Mouse (Mus musculus): ENCODE measurements around the gene Meis2. TPM values are rescaled to one million over a fixed set of nuclear protein-coding genes. Genes with fewer than 3 reads are reported as not detected.

Meis2 gene
- polyA plus RNA-seq, 1 experiment from 2014 or later, result 79.0 TPM

DNA sequence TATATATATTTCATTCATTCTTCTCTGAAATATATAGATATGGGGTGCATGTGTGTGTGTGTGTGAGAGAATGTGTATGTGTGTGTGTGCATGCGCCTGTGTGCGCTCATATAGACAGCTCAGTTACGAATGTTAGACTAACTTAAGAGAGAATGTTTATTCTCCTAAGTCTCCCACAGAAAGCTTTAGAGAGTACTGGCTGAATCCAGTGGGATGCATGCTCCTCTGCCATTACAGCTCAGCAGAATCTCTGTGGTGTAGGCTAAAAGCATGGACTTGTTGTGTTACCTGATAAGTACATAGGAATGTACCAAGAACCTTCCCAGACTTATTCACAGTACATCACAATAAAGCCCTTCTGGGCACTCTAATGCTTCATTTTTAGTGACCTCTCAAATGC lies 55.6 kb downstream of the Meis2 start:
- Histone ChIP-seq H3K4me2 (replicated peaks) (no peak overlapping the region), H3K4me3 (replicated peaks) (no peak overlapping the region), H3K9me3 (no peaks in the 10 kb centered on the region), H3K36me3 (no peaks in the 10 kb centered on the region), H3K27ac (peak overlapping the region; percentile 87), H3K9ac (replicated peaks) (no peak overlapping the region), H3K27me3 (peaks cover 44% of the 10 kb centered on the region), H3K4me1 (replicated peaks) (peaks cover 32% of the 10 kb centered on the region)
- WGBS, result 61% methylated on average over 3 of the region's 3 CpGs
- ATAC-seq, result no peak

GRCm38 (mm10) chr2:116009097-116009970 lies 56.3 kb downstream of the Meis2 start:
- Histone ChIP-seq H3K27me3 (peaks cover 52% of the 10 kb centered on the region), H3K9me3 (no peaks in the 10 kb centered on the region), H3K27ac (peak overlapping the region; percentile 87), H3K36me3 (no peaks in the 10 kb centered on the region), H3K4me2 (replicated peaks) (peak overlapping the region; percentile 55), H3K4me1 (replicated peaks) (peaks cover 38% of the 10 kb centered on the region), H3K9ac (replicated peaks) (peak overlapping the region; percentile 63), H3K4me3 (replicated peaks) (peak overlapping the region; percentile 33)
- peak; percentile 96 for ATAC-seq
- WGBS, result 2% methylated on average over 20 of the region's 20 CpGs

GRCm38 (mm10) chr2:116002354-116002753 lies 63.3 kb downstream of the Meis2 start:
- Histone ChIP-seq H3K36me3 (no peaks in the 10 kb centered on the region), H3K4me2 (replicated peaks) (no peak overlapping the region), H3K27me3 (peaks cover 42% of the 10 kb centered on the region), H3K27ac (no peak overlapping the region), H3K4me1 (replicated peaks) (peaks cover 50% of the 10 kb centered on the region), H3K9ac (replicated peaks) (no peak overlapping the region), H3K9me3 (no peaks in the 10 kb centered on the region), H3K4me3 (replicated peaks) (no peak overlapping the region)
- peak; percentile 61; the same call in 1 of the 2 replicates for ATAC-seq
- 70% methylated on average over 6 of the region's 6 CpGs for WGBS

DNA sequence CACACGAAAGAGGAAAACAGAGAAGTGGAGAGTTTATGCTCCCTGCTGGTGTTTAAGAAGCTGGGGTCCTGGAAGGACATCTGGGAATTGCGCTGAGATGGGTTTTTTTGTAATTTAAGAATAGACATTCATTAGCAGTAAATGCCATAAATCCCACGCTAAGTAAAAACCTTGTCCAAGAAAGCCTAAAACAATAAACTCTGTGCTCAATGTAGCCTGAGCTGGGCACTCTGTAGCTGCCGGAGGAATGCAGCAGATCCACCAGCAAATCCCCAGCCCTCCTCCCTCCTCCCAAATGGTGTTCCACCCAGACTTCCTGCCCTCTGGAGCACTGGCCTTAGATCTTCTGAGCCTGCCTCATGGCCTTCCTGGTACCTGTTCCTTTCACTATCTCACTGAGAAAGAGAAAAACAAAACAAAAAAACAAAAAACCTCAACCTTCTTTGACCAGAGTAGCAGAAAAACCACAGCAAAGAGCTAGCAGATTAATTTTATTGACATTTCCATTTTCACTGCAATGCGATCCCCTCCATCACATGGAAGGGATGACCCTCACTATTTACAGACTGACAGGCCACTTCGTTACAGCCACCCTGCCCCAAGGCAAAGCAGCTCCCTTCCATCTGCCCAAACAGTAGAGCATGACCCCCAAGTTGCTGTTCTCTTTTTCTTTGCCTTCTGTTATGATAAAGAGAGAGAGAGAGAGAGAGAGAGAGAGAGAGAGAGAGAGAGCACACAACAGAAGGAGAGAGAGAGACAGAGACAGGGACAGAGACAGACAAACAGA lies 64.1 kb downstream of the Meis2 start:
- Histone ChIP-seq H3K9me3 (no peaks in the 10 kb centered on the region), H3K36me3 (no peaks in the 10 kb centered on the region), H3K27me3 (peaks cover 39% of the 10 kb centered on the region), H3K4me1 (replicated peaks) (peaks cover 55% of the 10 kb centered on the region), H3K4me3 (replicated peaks) (no peak overlapping the region), H3K27ac (peak overlapping the region; percentile 63), H3K9ac (replicated peaks) (no peak overlapping the region), H3K4me2 (replicated peaks) (no peak overlapping the region)
- ATAC-seq, result no peak; the same call in 1 of the 2 replicates
- 33% methylated on average over 6 of the region's 6 CpGs for WGBS

- no peak overlapping the region for H3K4me2 ChIP-seq (replicated peaks)
- ATAC-seq, result 0 out of 2 replicates have a peak, but pooled peaks have one; percentile 38
These were observed 65.1 kb downstream of the Meis2 start for GRCm38 (mm10) chr2:116000514-116000913.

DNA sequence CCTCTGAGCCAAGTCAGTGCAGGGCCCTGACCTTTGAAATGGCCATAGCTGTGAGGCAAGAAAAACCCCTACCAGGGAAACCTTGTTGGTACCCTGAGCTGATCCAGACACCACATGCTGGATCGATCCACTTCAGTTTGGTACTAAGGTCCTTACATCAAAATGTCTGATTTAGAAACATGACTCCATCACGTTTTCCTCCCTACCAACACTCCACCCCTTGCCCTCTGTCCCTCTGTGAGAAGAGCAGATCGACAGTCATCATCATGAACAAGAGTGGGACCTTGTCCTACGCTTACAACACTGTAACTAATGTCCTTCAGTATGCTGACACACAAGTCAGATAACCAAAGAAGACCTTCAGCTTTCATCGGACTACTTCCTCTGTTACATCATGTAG lies 66.8 kb downstream of the Meis2 start:
- Histone ChIP-seq H3K4me3 (replicated peaks) (no peak overlapping the region), H3K36me3 (no peaks in the 10 kb centered on the region), H3K27ac (no peak overlapping the region), H3K4me1 (replicated peaks) (peaks cover 44% of the 10 kb centered on the region), H3K9me3 (no peaks in the 10 kb centered on the region), H3K9ac (replicated peaks) (no peak overlapping the region), H3K27me3 (peaks cover 13% of the 10 kb centered on the region; the same call in 1 of the 2 replicates), H3K4me2 (replicated peaks) (no peak overlapping the region)
- WGBS, result 86% methylated on average over 5 of the region's 5 CpGs
- ATAC-seq, result no peak

More at GRCm38 (mm10) chr2:116000514-116000913, 65.1 kb downstream of the Meis2 start:
- no peak overlapping the region for H3K4me3 ChIP-seq (replicated peaks)
- H3K36me3 ChIP-seq, result no peaks in the 10 kb centered on the region
- H3K9me3 ChIP-seq, result no peaks in the 10 kb centered on the region
- H3K9ac ChIP-seq (replicated peaks), result no peak overlapping the region
- H3K27me3 ChIP-seq, result peaks cover 28% of the 10 kb centered on the region
- H3K4me1 ChIP-seq (replicated peaks), result peaks cover 55% of the 10 kb centered on the region
- WGBS, result 73% methylated on average over 5 of the region's 5 CpGs
- H3K27ac ChIP-seq, result no peak overlapping the region

DNA sequence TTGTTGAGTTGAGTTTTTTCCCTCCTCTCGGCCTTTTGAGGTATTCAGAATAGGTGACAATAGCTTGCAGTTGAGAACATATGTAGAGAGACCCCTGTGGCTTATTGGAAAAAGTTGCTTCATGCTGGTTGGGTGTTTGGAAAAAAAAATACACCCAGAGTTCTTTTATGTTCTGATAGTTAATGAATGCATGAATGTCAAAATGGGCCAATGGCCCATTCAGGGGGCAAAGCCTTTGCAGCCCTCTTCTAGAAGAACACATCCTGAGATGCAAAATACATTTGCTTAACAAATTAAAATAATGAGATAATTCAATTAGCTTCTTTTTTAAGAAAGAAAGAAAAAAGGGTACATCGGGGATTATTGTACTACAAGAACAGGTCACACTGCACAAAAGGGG lies 69.2 kb downstream of the Meis2 start:
- no peak overlapping the region for H3K4me3 ChIP-seq (replicated peaks)
- no peak for ATAC-seq
- 46% methylated on average over 2 of the region's 2 CpGs for WGBS
- H3K4me1 ChIP-seq (replicated peaks), result peaks cover 25% of the 10 kb centered on the region
- no peaks in the 10 kb centered on the region for H3K36me3 ChIP-seq
- H3K9ac ChIP-seq (replicated peaks), result no peak overlapping the region
- H3K27ac ChIP-seq, result no peak overlapping the region
- no peak overlapping the region for H3K4me2 ChIP-seq (replicated peaks)
- peaks cover 13% of the 10 kb centered on the region; the same call in 1 of the 2 replicates for H3K27me3 ChIP-seq
- no peaks in the 10 kb centered on the region for H3K9me3 ChIP-seq

- no peak for ATAC-seq
- Histone ChIP-seq H3K36me3 (no peaks in the 10 kb centered on the region), H3K9ac (replicated peaks) (no peak overlapping the region), H3K4me1 (replicated peaks) (peaks cover 17% of the 10 kb centered on the region; the same call in 1 of the 2 replicates), H3K27ac (no peak overlapping the region), H3K4me2 (replicated peaks) (no peak overlapping the region), H3K27me3 (peaks cover 8% of the 10 kb centered on the region; the same call in 1 of the 2 replicates), H3K4me3 (replicated peaks) (no peak overlapping the region), H3K9me3 (no peaks in the 10 kb centered on the region)
- 80% methylated on average over 4 of the region's 4 CpGs for WGBS
These were observed 71.8 kb downstream of the Meis2 start for GRCm38 (mm10) chr2:115993877-115994276.

DNA sequence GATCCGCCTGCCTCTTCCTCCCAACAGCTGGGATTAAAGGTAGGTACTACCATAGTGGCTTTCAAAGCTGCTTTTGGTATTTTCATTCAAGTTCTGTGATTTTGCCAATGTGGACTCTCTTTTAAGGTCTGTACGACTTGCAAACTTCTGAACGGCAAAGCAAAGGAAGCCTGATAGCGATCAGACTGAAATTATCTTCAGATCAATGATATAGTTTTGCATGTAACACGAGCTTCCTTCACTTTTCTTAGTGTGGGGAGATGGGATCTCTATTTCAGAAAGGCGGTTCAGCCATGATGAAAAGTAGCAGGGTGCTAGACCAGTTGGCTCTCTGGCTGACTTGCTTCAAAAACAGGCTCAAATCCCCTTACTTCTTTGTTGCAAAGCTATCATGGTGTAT lies 76.4 kb downstream of the Meis2 start:
- no peaks in the 10 kb centered on the region for H3K36me3 ChIP-seq
- no peak overlapping the region for H3K4me3 ChIP-seq (replicated peaks)
- no peaks in the 10 kb centered on the region; the same call in 1 of the 2 replicates for H3K4me1 ChIP-seq (replicated peaks)
- H3K4me2 ChIP-seq (replicated peaks), result no peak overlapping the region
- no peaks in the 10 kb centered on the region for H3K9me3 ChIP-seq
- no peak for ATAC-seq
- H3K27me3 ChIP-seq, result no peaks in the 10 kb centered on the region
- no peak overlapping the region for H3K27ac ChIP-seq
- WGBS, result 94% methylated on average over 6 of the region's 6 CpGs
- H3K9ac ChIP-seq (replicated peaks), result no peak overlapping the region

- ATAC-seq, result no peak
- Histone ChIP-seq H3K4me3 (replicated peaks) (no peak overlapping the region), H3K27me3 (no peaks in the 10 kb centered on the region), H3K9me3 (no peaks in the 10 kb centered on the region), H3K4me1 (replicated peaks) (no peaks in the 10 kb centered on the region; the same call in 1 of the 2 replicates), H3K4me2 (replicated peaks) (no peak overlapping the region), H3K36me3 (no peaks in the 10 kb centered on the region), H3K9ac (replicated peaks) (no peak overlapping the region), H3K27ac (no peak overlapping the region)
- 95% methylated on average over 4 of the region's 4 CpGs for WGBS
These were observed 77.2 kb downstream of the Meis2 start for GRCm38 (mm10) chr2:115988448-115988847.

- Histone ChIP-seq H3K36me3 (no peaks in the 10 kb centered on the region), H3K27ac (no peak overlapping the region), H3K9ac (replicated peaks) (no peak overlapping the region), H3K9me3 (no peaks in the 10 kb centered on the region), H3K4me2 (replicated peaks) (no peak overlapping the region), H3K4me3 (replicated peaks) (no peak overlapping the region), H3K27me3 (no peaks in the 10 kb centered on the region), H3K4me1 (replicated peaks) (peaks cover 16% of the 10 kb centered on the region)
- ATAC-seq, result no peak
- 74% methylated on average over 9 of the region's 9 CpGs for whole genome bisulfite sequencing
These were observed 80.7 kb downstream of the Meis2 start for GRCm38 (mm10) chr2:115984952-115985351.

GRCm38 (mm10) chr2:115984487-115984886 lies 81.2 kb downstream of the Meis2 start:
- peaks cover 20% of the 10 kb centered on the region for H3K4me1 ChIP-seq (replicated peaks)
- no peaks in the 10 kb centered on the region for H3K27me3 ChIP-seq
- no peak overlapping the region for H3K4me3 ChIP-seq (replicated peaks)
- no peaks in the 10 kb centered on the region for H3K36me3 ChIP-seq
- no peak overlapping the region for H3K9ac ChIP-seq (replicated peaks)
- no peak overlapping the region for H3K4me2 ChIP-seq (replicated peaks)
- ATAC-seq, result no peak
- no peak overlapping the region for H3K27ac ChIP-seq
- WGBS, result 90% methylated on average over 4 of the region's 4 CpGs
- no peaks in the 10 kb centered on the region for H3K9me3 ChIP-seq

Data from midbrain, embryonic 13.5 days (tissue).